Mouse (Mus musculus) hindbrain, postnatal 0 days (tissue): Measurements from ENCODE around the gene Cpb1. TPM values are rescaled to one million over a fixed set of nuclear protein-coding genes. Genes with fewer than 3 reads are reported as not detected.
A peak's percentile ranks its signal among the peaks of the same experiment; 100 is the strongest.

Experiments used
- ATAC-seq: fragments of 200-750 bp; cut with Nextera tagmentation; 2 replicates; pipeline ENCODE4 v1.8.0; 2017; ENCODE audit warnings: mild to moderate bottlenecking, moderate TSS enrichment, moderate library complexity
- DNase-seq: peaks from one replicate; pipeline ENCODE4 v3.0.0-alpha.2; 2015; ENCODE audit warnings: low spot score
- H3K27ac ChIP-seq: fragments of 300-500 bp; sonication (generic); 2 replicates; pipeline ENCODE4 v1.5.1; 2014; ENCODE audit warnings: mild to moderate bottlenecking
- H3K27me3 ChIP-seq: fragments of 300-500 bp; sonication (generic); 2 replicates; pipeline ENCODE4 v1.6.1; 2014; ENCODE audit warnings: low read length, mixed read lengths; ENCODE audit not compliant: insufficient read depth
- H3K36me3 ChIP-seq: fragments of 300-500 bp; sonication (generic); 2 replicates; pipeline ENCODE4 v1.6.1; 2014; ENCODE audit warnings: low read length, mixed read lengths; ENCODE audit not compliant: insufficient read depth
- H3K4me1 ChIP-seq: fragments of 300-500 bp; sonication (generic); 2 replicates; pipeline ENCODE4 v1.6.1; 2014; ENCODE audit warnings: antibody characterized with exemption, low read length, mixed read lengths; ENCODE audit not compliant: insufficient read depth
- H3K4me2 ChIP-seq: fragments of 300-500 bp; sonication (generic); 2 replicates; pipeline ENCODE4 v1.6.1; 2014; ENCODE audit warnings: low read depth, mild to moderate bottlenecking, low read length, moderate library complexity, mixed read lengths
- H3K4me3 ChIP-seq: fragments of 300-500 bp; sonication (generic); 2 replicates; pipeline ENCODE4 v1.5.1; 2014; ENCODE audit warnings: low read length
- H3K9ac ChIP-seq: fragments of 300-500 bp; sonication (generic); replicated peaks from 2 replicates; pipeline ENCODE4 v1.6.1; 2014; ENCODE audit warnings: mild to moderate bottlenecking, low read length, moderate library complexity, mixed read lengths
- H3K9me3 ChIP-seq: fragments of 300-500 bp; sonication (generic); 2 replicates; pipeline ENCODE4 v1.6.1; 2016; ENCODE audit warnings: low read length, mixed read lengths
- CTCF ChIP-seq: IDR thresholded peaks from 2 replicates; pipeline ENCODE4 v1.5.1; 2016; ENCODE audit warnings: antibody characterized with exemption, control low read depth, low read depth
- WGBS: fragments of 180-500 bp; shearing (Covaris S2); extraction: QIAGEN DNeasy Blood & Tissue Kit; methylation state at CpG from one replicate; pipeline ENCODE4 v1.1.7; 2014; 5-methylcytosine and 5-hydroxymethylcytosine counted together
- polyA plus RNA-seq: library from polyadenylated mRNA; unstranded; fragments of >200 nt; fragmentation: Nextera tagmentation; extraction: Ambion mirVana; gene quantifications from 2 replicates; pipeline ENCODE4 v1.2.1, GENCODE M21; 2015
- total RNA-seq: library from RNA; depleted of rRNA; stranded (reverse); fragments of >200 nt; gene quantifications from 2 replicates; pipeline ENCODE4 v1.2.3, GENCODE M21; 2014

Cpb1 gene
- total and polyA plus RNA-seq, 2 experiments from 2014 or later = 0.31 to 0.36 TPM

DNA sequence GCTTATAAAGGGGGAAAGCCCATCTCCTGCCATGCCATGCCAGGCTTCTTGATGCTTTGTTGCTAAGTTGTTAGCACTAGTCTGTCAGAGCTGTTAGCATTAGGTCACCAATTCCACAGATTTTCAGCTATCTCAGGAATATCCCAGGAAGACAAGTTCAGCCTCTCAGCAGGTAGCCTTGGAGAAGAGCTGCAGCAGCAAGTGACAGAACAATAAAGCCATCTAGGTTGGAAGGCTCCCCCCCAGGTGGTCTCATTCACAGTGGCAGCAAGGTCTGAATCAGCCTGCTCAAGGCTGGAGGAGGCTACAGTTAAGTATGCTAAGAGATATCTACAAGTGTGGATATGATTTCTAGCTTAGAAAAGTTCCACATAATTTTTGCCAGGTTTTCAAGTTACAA lies 15.8 kb upstream of the Cpb1 start:
- DNase-seq (no peak), ATAC-seq (no peak)
- Histone ChIP-seq H3K4me2 (no peak overlapping the region), H3K36me3 (no peaks in the 10 kb centered on the region), H3K4me3 (no peak overlapping the region), H3K9me3 (no peaks in the 10 kb centered on the region), H3K27ac (no peak overlapping the region), H3K27me3 (no peaks in the 10 kb centered on the region), H3K9ac (no peak overlapping the region), H3K4me1 (no peaks in the 10 kb centered on the region)
- no peak for TF ChIP-seq CTCF

DNA sequence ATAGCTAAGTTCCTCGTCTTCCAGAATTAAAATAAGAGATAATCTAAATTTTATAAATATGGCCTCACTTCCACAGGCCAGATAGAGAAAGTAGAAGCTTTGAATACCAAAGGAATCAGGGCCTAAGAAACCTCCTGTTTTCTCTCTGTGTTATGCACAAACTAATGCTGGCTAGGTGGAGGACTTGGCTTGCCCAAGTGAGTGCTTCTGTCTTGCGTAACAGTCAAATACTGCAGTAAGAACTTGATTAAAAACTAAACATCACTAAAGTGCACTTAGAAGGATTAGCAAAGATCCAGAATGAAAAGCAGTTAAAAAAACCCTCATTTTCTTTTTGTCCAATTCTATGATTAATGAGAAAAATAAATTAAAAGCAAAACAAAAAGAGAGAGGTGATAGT lies 13.2 kb upstream of the Cpb1 start:
- TF ChIP-seq CTCF = no peak
- DNase-seq (no peak), ATAC-seq (no peak)
- Histone ChIP-seq H3K4me3 (no peak overlapping the region), H3K27ac (no peak overlapping the region), H3K4me1 (no peaks in the 10 kb centered on the region), H3K4me2 (no peak overlapping the region), H3K9ac (no peak overlapping the region), H3K9me3 (no peaks in the 10 kb centered on the region), H3K36me3 (no peaks in the 10 kb centered on the region), H3K27me3 (no peaks in the 10 kb centered on the region)
- WGBS = 91% methylated on average over 2 of the region's 2 CpGs

DNA sequence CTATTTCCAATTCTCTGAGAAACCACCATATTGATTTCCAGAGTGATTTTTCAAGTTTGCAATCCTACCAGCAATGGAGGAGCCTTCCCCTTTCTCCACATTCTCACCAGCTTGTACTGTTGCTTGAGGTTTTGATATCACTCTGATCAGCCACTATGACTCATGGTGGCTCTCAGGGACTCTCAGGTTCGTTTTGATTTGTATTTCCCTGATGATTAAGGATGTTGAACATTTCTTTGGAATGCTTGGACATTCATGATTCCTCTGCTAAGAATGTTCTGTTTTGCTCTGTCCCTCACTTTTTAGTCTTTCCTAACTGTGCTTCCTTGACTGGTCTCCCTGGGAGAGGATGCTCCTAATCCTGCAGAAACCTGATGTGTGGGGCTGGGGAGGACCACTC lies 6.3 kb upstream of the Cpb1 start:
- DNase-seq (no peak), ATAC-seq (no peak)
- H3K9ac ChIP-seq = no peak overlapping the region
- no peaks in the 10 kb centered on the region for H3K27me3 ChIP-seq
- TF ChIP-seq CTCF = no peak
- no peaks in the 10 kb centered on the region for H3K9me3 ChIP-seq
- no peaks in the 10 kb centered on the region for H3K4me1 ChIP-seq
- H3K36me3 ChIP-seq = no peaks in the 10 kb centered on the region
- no peak overlapping the region for H3K4me3 ChIP-seq
- WGBS = 69% methylated on average over 1 of the region's 1 CpGs
- H3K27ac ChIP-seq = no peak overlapping the region
- H3K4me2 ChIP-seq = no peak overlapping the region

DNA sequence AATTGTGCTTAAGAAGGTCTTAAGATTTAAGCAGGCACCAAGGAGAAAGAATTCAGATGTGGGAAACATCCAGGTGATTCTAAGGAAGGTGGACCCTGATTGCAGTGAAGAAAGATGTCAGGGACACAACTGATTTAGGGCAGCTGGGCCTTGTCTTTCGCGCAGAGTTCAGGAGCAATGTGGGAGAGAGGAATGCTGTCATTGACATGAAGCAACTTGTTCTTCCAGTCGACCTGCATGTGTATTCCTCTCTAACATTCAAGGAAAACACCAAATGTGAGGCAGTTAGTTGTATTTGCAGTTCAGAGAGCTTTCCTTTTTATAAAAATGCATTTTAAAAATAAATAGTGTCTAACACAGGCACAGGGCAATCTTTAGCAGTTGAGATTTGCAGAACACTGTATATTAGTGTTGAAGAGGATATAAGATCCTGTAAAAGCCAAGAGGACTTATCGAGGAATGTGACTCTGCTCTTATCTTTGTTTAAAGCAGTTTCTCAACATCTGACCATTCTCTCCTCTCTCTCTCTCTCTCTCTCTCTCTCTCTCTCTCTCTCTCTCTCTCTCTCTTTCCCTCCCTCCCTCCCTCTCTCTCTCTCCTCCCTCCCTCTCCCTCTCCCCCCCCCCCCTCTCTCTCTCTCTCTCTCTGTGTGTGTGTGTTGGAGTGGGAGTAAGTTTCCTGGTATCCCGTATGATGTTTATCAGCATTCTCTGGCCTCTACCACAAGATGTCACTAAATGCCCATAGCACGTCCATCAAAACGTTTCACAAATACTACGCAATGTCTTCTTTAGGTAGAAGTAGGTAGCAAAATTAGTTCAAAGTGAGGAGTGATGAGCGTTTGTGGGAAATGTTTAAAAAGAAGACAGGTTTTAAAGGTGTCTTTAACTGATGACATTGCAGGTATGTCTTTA lies 20.7 kb downstream of the Cpb1 start:
- Histone ChIP-seq H3K4me2 (no peak overlapping the region), H3K9me3 (no peaks in the 10 kb centered on the region), H3K4me3 (no peak overlapping the region), H3K4me1 (no peaks in the 10 kb centered on the region), H3K27me3 (no peaks in the 10 kb centered on the region), H3K27ac (no peak overlapping the region), H3K36me3 (no peaks in the 10 kb centered on the region), H3K9ac (no peak overlapping the region)
- 49% methylated on average over 9 of the region's 9 CpGs for WGBS
- DNase-seq = peak; percentile 64
- peak; percentile 59; the same call in 1 of the 2 replicates for ATAC-seq
- peak; percentile 68 for TF ChIP-seq CTCF

DNA sequence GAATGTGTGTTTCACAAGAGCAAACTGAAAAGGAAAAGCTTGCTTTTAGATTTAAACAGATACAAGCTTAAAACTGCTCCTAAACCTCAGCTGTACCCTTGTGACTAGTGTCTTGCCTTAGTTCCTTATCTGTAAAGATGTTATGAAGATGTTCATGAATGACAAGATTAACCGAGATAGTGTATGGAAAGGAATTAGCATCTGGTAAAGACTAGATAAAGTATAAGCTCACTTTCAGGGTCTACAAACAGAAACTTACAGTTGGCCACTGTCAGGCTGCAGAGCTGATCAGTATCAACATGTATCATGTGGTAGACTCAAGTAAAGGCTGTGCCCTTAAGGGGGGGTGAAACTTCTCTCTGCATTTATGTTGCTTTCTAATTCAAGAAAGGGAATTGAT lies 31.6 kb downstream of the Cpb1 start:
- no peak for TF ChIP-seq CTCF
- Histone ChIP-seq H3K9ac (no peak overlapping the region), H3K4me2 (no peak overlapping the region), H3K4me3 (no peak overlapping the region), H3K27me3 (no peaks in the 10 kb centered on the region), H3K27ac (no peak overlapping the region), H3K4me1 (no peaks in the 10 kb centered on the region), H3K36me3 (no peaks in the 10 kb centered on the region), H3K9me3 (no peaks in the 10 kb centered on the region)
- DNase-seq = no peak
- ATAC-seq = no peak
- 88% methylated on average over 1 of the region's 1 CpGs for WGBS

DNA sequence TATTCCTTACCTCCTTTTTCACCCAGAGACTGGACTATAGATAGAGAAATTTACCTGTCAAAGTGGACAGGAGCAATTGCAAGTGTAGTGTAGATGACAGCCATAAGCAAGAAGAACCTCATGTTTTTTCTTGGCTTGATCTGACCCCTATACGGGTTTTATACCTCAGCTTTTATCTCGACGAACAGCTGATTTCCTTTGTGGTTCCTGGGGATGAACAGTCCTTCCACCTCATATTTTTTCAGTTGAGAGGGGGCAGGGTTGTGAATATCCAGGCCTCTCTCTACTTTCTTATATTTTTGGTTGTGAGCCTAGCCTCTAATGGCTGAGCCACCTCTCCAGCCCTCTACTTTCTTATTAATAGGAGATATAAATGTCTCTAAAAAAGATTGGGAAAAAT lies 33.5 kb downstream of the Cpb1 start, which contains the start of gene Cpa3:
Cpa3 (minus strand) TSS at position 132 of the 400 bp plus-strand sequence.
- no peak within 1 kb of the TSS for H3K9ac ChIP-seq
- H3K27me3 ChIP-seq = no peaks in the 10 kb centered on the region
- ATAC-seq = no peak
- H3K27ac ChIP-seq = no peak within 1 kb of the TSS
- 86% methylated on average over 3 of the region's 3 CpGs for WGBS
- H3K4me1 ChIP-seq = no peaks in the 10 kb centered on the region
- DNase-seq = no peak
- H3K4me3 ChIP-seq = no peak within 1 kb of the TSS
- H3K9me3 ChIP-seq = no peaks in the 10 kb centered on the region
- H3K4me2 ChIP-seq = no peak within 1 kb of the TSS
- TF ChIP-seq CTCF = no peak
- no peaks in the 10 kb centered on the region for H3K36me3 ChIP-seq

DNA sequence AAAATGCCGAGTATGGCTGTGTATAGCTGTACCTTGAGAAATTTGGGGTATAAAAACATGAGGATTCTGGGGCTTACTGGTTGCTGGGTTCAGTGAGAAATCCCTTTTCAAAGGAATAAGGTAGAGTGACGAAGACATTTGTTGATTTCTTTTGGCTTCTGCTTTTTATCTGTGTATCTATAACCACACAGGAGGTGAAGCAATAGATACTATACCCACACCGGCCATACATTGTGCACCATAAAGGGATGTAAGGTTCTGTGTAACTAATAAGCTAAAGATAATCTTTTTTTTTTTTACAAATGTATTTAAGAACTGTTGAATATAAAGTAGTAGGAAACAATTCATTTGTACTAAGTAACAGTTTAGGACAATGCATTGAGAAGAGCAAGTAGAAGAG lies 35.8 kb downstream of the Cpb1 start:
- no peak for TF ChIP-seq CTCF
- H3K4me2 ChIP-seq = no peak overlapping the region
- no peaks in the 10 kb centered on the region for H3K9me3 ChIP-seq

More for the DNA sequence above, 35.8 kb downstream of the Cpb1 start:
- H3K27me3 ChIP-seq = no peaks in the 10 kb centered on the region
- no peaks in the 10 kb centered on the region for H3K36me3 ChIP-seq
- no peak overlapping the region for H3K27ac ChIP-seq
- H3K4me3 ChIP-seq = no peak overlapping the region
- H3K4me1 ChIP-seq = no peaks in the 10 kb centered on the region
- DNase-seq (no peak), ATAC-seq (no peak)
- no peak overlapping the region for H3K9ac ChIP-seq
- 90% methylated on average over 3 of the region's 3 CpGs for WGBS
